Mouse (Mus musculus) bone marrow, adult 2 months (tissue): ENCODE data around the gene Dusp1.

ENCODE experiments used
- CTCF ChIP-seq: fragments of 200-500 bp; IDR thresholded peaks from 2 replicates; pipeline ENCODE4 v1.5.1; 2011; ENCODE audit warnings: low read length, control low read depth; ENCODE audit not compliant: control insufficient read depth, insufficient read depth
- POLR2A ChIP-seq: fragments of 200-500 bp; IDR thresholded peaks from 2 replicates; pipeline ENCODE4 v1.6.1; 2011; ENCODE audit warnings: low read depth, mild to moderate bottlenecking, control low read depth, low read length, borderline replicate concordance; ENCODE audit not compliant: control insufficient read depth

DNA sequence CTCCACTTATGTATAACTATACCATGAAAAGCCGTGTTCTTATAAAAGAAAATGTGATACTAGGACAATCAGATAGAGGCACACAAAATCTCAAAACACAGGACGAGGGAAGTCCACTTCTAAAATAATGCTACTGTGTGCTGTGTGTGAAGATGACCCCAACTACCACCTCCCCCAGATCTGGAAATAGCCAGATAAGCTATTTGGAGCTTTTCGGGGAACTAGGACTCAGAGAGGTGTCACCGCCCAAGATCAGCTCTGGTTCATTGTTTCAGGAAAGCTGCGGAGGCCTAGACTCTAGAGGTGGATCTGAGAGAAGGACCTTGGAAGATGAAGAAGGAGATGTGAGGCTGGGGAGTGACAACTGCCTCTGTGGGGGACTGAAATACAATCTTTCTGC lies 27.2 kb downstream of the Dusp1 start:
- no peak for TF ChIP-seq CTCF
- no peak for TF ChIP-seq POLR2A
